Mouse (Mus musculus): ENCODE measurements at regions not wholly inside any gene's neighbourhood (a gene's known extent, or its start where the extent isn't known, plus 50 kb on each side); places are given as distances from the start of the nearest gene placed in this dataset.

DNA sequence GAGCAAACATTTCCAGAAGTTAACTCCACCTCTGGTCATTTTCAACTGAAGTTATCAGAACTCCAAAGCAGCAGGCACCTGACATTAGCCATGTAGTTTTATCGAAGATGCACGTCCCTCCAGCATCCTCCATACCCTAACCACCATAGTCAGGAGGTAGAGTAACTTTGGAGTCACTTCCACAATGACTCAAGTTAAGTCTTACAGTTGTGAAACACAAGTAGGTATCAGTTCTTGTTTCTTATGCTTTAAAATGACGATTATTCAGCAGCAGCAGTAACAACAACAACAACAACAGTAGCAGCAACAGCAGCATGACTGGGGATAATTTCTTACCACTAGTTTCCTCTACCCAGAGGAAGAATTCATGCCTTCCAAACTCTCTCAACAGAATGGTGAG is 51.3 kb upstream of the Tank start:
- no peak for DNase-seq

DNA sequence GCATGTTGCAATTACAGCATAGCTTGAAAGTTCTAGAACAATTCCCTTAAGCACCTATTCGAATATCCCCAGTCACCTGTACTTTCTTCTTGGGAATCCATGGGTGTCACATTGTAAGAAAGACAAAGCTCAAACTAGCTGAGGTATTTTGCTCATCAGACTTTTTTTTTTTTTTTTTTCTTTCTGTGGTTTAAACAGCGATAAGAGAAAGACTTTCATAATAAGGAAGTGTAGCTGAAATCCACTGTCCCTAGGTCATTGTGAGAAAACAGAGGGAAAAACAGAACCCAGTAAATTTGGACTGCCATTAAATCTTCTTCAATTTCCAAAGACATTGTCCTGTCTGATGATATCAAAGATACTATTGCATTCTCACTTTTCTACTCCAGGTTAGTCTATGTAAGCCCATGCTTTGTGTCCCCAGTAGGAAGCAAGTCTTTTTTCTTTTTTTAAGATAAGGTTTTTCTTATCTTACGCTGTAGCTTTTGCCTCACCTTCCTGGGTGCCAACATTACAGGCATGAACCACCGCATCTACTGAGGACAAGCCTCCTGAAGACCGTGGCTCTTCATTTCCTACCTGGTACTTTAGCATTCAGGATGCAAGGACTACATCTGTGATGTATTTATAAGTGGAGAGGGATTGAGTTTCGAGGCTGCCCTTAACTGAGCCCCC is 54.2 kb upstream of the Tank start:
- DNase-seq = no peak

DNA sequence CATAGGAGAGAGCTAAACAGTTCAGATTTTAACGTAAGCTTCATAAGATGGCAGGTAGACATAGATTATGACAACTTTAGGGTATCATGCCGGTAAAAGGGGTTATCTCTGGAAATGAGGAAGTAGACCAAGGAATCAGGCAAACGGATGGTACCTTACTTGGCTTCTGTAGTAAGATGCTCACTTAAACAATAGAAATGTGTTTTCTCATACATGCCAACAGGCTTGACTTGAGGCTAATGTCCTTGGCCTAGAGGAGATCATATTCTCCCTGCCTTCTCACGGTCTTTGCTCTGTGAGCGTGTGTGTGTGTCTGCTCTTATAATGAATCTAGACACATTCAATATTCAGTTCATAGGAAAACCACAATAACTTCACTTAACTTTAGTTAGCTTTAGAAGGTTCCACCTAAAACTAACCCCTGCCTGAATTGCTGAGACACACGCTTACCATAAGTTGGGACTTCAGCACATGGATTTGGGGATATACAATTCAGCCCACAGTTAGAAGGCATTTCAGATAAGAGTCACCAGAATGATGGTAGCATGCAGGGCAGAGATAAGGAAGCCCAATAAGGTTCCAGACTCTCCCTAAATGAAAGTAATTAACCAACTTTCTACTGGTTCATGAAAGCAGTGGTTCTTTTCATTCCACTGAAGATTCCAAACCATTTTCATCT is 63.8 kb upstream of the Tank start:
- no peak for DNase-seq

DNA sequence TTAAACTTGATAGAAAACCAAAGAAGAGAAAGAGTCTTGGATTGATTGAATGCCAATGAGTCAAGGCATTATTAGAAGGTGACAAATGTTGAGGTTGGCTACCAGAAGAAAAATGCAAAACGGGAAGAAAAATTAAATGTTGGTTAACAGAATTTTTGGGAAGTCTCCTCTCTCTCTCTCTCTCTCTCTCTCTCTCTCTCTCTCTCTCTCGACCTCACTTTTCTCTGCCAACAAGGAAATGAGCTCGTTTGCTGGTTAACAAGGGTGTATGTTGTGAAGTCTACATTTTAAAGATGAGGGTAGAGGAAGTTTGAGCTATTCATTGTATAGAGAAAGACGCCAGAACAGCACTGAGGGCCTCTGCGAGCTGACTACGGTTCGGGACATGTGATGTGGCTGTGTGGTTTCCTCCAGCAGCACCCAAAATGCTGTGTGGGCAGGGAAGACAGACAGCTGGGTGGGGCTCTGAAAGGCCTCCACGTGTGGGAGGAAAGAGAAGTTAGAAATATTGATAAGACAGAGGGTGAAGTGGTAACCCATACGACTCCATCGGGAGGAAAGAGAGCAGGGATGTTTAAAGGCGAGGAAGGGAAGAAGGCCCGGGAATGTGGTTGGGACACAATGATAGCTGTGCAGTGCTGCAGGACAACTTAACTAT is 64.5 kb upstream of the Tank start:
- no peak for DNase-seq

DNA sequence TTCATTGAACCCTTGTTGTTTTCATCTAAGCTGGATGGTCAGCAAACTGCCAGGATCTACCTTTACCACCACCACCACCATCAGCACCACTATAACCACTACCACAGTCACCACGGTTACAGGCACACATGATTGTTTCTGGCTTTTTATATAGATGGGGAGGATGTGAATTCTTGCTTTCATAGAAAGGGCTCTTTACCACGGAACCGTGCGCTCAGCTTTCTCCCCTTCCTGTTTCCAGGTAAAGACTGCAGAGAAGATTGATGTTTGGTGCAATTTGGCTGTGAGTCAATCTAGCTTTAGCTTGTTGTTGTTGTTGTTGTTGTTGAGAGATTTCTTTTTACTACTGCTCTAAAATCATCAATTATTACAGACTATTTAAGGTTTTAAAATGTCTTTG is 74.8 kb upstream of the Tank start:
- no peak for DNase-seq

DNA sequence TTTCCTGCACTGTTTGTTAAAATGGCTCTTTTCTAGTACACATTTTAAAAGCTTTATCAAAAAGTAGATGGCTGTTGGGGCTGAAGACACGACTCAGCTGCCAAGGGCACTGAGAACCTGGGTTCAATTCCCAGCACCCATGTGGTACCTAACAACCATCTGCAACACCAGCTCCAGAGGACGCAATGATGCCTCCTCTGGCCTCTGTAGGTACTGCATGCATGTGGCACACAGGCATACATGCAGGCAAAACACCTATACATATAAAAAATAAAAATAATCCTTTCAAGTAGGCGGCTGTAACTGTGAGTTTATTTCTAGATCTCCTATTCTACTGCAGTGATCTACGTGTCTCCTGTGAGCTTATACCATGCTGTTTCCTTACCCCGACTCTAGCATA is 76.5 kb upstream of the Tank start:
- no peak for DNase-seq

DNA sequence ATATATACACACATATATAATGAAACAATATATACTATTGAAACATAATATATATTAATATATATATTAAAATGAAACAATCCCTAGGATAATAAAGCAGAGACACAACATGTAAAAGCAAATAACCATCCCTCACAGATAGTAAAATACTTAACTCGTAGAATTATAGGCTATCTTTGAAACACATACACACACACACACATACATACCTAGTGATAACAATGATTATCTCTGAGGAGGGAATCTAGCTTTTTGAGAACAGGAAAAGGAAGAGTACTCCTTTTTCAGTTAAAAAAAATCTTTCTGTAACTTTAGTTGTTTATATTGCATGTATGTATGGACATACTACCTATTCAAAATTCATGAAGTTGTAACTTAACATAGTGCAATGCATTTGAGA is 79.1 kb upstream of the Tank start:
- DNase-seq = no peak

DNA sequence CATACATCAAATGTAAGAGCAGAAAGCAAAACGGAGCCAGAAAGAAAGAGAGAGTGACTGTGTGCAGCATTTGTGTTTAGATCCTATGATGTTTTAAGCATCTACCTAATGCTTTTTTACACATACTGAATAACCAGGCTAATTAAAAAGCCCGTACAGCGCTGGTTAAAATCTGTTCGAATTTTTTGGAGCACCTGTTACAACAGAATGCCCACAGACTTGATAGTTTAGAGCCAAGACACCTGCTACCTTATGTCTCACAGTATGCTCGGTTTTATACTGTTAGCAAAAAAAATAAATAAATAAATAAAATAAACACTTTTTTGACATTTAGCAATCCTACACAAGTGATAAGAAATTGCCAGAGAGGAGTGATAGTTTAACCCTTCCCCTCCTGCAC is 80.5 kb upstream of the Tank start:
- DNase-seq = no peak

DNA sequence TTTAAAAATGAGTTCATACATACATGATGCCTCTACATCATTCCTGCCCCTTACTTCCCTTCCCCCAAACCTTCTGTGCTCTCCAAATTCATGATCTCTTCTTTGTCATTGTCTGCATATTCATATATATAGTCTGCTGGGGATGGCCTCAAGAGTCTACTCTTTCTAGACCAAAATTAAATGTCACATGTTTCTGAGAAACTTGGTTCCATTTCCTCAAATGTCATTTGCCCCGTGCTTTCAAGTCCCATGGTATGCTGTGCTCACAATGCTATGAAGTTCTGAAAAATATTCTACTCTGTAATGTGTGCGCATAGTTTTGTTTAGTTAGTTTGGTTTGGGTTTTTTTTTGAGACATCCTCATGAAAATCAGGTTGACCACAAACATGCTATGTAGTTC is 81.4 kb upstream of the Tank start:
- no peak for DNase-seq

DNA sequence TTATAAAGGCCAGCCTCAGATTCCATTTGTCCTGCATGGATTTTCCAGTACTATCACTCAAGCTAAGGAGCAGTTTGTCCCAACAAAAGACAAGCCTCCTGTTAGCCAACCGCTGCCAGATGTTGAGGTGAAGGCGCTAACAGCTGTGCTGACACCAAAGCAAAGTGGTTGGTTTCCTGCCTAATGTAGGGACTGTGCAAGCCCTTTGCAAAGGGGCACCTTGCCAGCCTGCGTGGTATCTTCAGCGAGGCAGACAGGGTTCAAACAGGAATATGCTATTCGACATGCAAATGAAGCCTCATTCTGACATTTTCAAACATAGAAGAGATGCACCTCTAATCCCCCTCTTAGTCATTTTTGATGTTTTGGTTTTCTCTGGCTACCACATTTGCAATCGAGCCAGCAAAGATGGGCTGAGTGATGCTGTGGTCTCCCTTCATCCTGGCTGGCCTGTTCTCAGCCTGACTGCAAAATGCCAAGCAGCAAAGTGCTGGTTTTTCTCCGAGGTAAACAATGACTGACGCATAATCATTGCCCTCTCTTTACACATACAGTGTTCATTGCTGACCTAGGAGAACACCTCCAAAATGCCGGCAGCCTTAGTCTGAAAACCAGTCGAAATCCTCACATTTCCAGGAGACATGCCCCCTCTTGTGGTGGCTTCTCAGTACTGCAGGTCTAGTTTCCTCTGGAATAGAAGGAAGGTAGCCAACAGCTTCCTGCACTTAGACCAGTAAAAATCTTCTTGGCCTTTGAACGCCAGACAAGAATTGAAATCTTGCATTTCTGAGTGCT is 84.3 kb upstream of the Tank start:
- DNase-seq = peak; percentile 85

DNA sequence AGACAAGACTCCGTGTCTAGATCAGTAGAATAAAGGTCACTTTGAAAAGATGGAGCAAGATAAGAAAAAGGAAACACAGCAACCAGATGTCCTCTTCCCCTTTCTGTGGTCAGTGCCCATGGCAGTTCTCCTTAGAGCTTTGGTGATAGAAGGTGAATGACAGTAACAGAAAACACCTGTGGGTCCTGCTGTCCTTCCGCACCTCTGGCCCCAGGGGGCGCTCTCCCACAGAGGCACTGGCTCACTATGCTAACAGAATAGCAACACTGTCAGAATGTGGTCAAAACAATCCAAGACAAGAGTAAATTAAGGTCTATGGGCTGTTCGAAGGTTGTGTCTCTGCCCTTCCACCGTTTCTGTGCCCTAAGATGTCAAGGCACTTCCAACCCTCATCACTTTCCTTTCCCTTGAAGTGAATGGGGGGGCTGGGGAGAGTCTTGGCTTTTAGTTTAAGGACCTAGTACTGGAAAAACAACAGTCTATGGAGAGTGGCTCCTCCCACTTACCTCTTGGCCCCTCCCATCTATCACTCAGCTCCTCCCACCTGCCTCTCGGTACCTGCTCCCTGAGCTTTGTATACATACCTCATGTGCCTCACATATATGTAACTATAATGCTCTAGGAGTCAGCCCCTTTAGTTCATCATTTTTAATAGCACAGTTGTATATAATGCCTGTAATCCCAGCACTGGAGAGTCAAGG is 86.2 kb upstream of the Tank start:
- DNase-seq = peak; percentile 45

DNA sequence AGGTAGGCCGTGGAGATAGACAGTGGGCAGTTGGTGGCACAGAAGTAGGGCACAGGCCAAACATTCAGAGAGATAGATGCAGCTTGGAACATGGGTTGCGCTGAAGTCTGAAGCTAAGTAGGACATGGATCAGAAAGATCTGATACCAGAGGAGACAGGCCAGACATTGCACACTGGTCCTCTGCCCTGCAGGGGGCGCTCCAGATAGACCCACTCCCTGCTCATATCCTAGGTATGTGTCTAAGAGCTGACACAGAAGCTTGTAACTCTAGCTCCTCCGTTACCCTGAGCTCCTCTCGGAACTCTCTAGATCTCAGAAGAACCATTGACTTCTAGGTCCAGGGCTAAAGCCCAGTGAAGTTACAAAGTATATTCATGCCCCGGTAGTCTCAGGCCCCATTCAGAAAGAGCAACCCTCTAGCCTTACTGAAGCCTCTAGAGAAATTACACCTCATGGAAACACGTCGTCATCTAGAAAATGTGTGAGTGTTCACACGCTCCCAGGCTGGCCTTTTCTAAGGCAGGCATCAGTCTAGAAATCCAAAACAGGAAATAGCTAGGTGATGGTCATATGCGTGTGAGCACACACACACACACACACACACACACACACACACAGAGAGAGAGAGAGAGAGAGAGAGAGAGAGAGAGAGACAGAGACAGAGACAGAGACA is 87.8 kb upstream of the Tank start:
- peak; percentile 2 for DNase-seq

DNA sequence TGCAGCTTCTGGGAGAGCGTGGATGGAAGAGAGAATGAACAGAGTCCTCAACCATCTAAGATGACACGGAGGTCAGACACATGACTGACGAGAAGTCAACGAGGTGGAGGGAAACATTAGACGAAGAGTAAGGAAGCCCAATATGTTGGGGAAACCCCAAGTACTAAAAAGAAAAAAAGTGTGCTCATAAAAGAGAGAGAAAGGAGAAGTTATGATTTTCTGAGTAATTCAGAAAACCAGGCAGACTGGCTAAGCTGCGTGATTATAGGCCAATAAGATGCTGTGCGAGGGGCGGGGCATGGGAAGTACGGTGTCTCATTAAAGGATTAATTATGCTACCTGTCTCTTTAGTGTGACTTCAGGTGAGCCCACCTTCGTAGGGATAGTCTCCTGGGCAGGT is 88.6 kb upstream of the Tank start:
- DNase-seq = no peak

DNA sequence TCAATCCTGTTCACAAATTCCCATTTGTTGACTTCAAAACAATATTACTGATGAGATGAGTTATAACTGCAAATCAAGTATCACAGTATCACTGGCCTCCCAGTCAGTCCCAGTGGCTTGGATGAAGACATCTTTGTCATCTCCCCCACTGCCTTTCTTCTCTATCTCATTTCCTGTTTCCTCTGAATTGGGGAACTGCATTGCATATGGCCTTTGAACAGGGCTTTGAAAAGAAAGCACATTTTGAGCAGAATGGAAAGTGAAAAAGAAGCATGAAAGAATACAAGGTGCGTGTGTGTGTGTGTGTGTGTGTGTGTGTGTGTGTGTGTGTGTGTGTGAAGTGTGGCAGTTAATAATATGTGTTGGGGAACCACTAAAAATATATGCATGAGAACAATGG is 94.6 kb upstream of the Tank start:
- no peak for DNase-seq

DNA sequence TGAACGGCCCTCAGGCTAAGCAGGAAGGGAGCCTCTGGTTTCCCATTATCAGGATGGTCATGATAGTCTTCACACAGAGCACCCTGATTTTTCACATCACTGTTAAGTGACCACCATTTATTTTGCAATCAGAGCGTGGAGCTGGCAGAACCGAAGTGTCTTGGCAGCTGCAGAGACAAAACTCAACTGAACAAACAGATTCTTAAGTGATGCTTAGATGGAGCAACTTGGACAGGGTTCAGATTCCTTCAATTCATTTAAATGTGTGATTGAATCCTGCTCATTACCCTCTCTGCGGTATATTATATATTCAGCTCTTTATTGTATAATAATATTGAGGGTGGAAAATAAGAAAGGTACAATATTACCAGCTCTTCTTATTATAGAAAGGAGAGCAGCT is 101.7 kb upstream of the Tank start:
- DNase-seq = no peak

DNA sequence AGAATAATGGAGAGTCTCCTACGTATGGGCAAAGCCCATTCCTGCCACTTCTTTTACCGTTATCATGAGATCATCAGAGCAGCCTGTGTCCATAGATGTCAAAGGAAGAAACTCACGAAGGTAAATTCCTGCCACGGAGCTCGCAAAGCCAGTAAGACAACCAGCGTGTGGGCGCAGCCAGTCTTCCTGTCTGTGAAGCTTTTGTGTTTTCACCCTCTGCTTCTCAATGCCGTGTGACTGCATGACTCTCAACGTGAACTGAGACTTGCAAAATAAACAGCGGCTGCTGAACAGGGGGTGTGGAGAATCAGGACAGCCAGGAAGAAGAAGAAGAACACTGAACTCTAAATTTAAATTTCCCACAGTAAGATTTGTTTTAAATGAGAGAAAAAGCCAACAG is 103.8 kb upstream of the Tank start:
- no peak for DNase-seq

DNA sequence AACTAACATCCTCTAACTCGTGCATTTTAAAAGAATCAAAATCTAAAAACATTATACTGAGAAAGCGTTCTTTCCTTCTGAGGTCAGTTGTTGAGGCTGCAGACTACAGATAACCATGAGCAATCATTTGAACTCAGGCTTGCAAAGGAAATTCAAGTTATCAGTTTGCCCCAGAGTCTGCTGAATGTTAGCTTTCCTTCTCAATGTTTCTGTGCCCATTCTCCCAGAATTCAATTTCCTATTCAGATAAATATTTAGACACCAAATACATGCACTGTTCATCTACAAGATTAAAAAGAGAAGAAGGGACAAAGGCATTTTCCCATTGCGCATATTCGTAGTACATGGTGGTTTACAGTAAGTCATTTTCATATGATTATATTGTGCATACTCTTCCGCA is 107.9 kb upstream of the Tank start:
- no peak for DNase-seq

DNA sequence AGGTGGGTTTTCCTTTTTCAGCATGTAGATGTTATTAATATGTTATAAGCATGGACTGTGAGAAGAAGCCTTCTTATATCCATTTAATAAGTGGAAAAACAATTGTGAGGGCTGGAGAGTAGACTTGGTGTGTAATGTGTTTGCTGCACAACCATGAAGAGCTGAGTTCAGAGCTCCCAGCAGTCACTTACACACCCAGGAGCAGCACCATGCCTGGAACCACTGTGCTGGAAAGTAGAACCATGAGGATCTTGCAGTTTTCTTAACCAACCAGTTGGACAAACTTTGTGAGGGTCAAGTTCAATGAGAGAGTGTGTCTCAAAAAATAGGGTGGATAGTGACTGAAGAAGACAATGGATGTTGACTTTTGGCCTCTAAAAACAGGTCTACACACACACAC is 108.3 kb upstream of the Tank start:
- DNase-seq = no peak

DNA sequence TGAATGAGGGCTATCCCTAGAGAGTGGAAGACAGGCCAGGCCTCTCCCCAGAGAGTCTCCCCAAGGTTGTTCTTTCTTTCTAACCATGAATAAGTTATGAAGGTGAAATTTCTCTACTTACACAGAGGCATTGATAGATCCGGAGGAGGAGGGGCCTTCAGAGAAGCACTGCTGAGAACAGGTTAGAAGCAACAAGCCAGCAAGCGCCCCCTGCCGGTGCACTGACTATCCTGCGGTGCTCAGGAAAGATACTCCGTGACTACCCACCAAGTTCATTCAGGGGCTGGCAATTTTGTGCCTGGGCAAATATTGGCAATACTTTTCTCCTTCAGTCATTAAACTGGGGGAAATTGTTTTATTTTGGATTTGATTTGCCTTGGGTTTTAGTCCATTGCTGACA is 122.5 kb upstream of the Tank start:
- peak; percentile 72 for DNase-seq

DNA sequence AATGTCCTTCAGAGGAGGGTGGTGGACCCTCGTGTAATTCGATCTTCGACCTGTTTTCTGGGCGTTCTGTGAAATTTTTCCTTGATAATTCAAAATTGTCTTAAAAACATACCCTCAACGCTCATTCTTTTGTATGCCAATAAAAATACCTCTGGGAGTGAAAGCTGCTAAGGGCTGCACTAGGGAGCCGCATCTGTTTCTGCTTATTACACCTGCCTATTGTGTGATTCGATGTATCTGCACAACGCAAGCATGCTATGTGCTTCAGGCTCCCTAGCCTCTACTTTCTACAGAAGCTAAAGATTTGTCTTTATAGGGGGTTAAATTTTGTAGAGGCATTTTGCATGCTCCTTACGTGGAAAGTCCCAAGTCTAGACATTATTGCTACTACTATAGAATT is 123.7 kb upstream of the Tank start:
- no peak for DNase-seq

DNA sequence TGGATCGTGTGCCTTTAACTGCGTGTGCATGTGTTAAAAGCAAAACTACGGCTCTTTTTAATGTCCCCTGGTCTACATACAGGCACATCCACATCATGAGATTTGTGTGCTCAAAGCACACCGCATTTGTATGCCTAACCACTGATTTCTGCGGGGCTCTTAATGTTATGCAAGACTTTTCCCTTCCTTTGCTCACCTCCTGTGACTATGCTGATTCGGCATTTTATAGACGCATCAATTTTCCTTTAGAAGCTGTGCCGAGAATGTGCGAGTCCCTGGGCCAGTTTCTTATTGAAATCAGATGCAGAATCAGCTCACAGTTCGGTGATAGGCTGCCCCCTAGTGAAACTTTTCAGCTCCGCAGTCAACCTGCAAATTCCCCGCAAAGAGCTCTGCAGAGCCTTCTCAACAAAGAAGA is 124.1 kb upstream of the Tank start:
- DNase-seq = peak; percentile 90
